ENCODE assay signal across 9 mouse cellular contexts in genomic region chr16:95844691-95845090, GRCm38 (mm10).
DNase-seq lines count a peak whose midpoint lies in the region; ATAC-seq and TF ChIP-seq lines count a peak whose summit lies in the region.
"Had no signal": no experiment of that assay in that cellular context is flagged by ENCODE, and none has a peak within 500 bp of the region (broad histone marks: within the 10 kb centered on the region; RNA-seq: fewer than 3 reads in every experiment).

No protein-coding gene starts in this region.

- H3K27ac ChIP-seq in forebrain, postnatal 0 days (ENCODE audit: low read depth, low read length): no peak overlapping the region
- H3K27ac ChIP-seq in forebrain, embryonic 14.5 days (ENCODE audit: low read depth, low read length): no peak overlapping the region
- H3K27ac ChIP-seq in embryonic facial prominence, embryonic 14.5 days (replicated peaks; ENCODE audit: low read depth, low read length): peak overlapping the region; percentile 35; the same call in 1 of the 2 replicates
- peak overlapping the region; percentile 14; the same call in 1 of the 2 replicates for H3K27ac ChIP-seq in neural tube, embryonic 15.5 days (replicated peaks)
- no peak overlapping the region for H3K27ac ChIP-seq in forebrain, embryonic 15.5 days (replicated peaks)

- H3K27me3 ChIP-seq in forebrain, postnatal 0 days (ENCODE audit: insufficient read depth, low read length): no peaks in the 10 kb centered on the region
- H3K27me3 ChIP-seq in forebrain, embryonic 14.5 days (replicated peaks; ENCODE audit: control insufficient read depth, insufficient read depth, low read length): no peaks in the 10 kb centered on the region
- H3K27me3 ChIP-seq in embryonic facial prominence, embryonic 14.5 days (replicated peaks; ENCODE audit: control insufficient read depth, insufficient read depth, low read length): no peaks in the 10 kb centered on the region
- H3K27me3 ChIP-seq in neural tube, embryonic 15.5 days (replicated peaks): no peaks in the 10 kb centered on the region
- H3K27me3 ChIP-seq in forebrain, embryonic 15.5 days: no peaks in the 10 kb centered on the region

- DNase-seq in forebrain, postnatal 0 days: peak; percentile 20
- no peak for DNase-seq in forebrain, embryonic 14.5 days (ENCODE audit: low spot score)
- peak; percentile 47 for DNase-seq in lung, postnatal 10 days
- no peak for DNase-seq in lung, postnatal 14 days
- DNase-seq in embryonic facial prominence, embryonic 14.5 days (ENCODE audit: low spot score): peak; percentile 91
- DNase-seq in testis, postnatal 14 days (ENCODE audit: low spot score): no peak
- DNase-seq: liver, postnatal 0 days had no signal

- no peaks in the 10 kb centered on the region for H3K36me3 ChIP-seq in forebrain, postnatal 0 days (ENCODE audit: insufficient read depth)
- H3K36me3 ChIP-seq in forebrain, embryonic 14.5 days (ENCODE audit: control insufficient read depth, insufficient read depth, low read length): no peaks in the 10 kb centered on the region
- no peaks in the 10 kb centered on the region for H3K36me3 ChIP-seq in embryonic facial prominence, embryonic 14.5 days (ENCODE audit: control insufficient read depth, insufficient read depth, low read length)
- H3K36me3 ChIP-seq in neural tube, embryonic 15.5 days: no peaks in the 10 kb centered on the region
- H3K36me3 ChIP-seq in forebrain, embryonic 15.5 days: no peaks in the 10 kb centered on the region

- TF ChIP-seq CTCF in forebrain, postnatal 0 days (IDR thresholded peaks at IDR 0.05; ENCODE audit: low read depth): no peak

- 57% methylated on average over 4 of the region's 4 CpGs for WGBS in forebrain, postnatal 0 days
- 73% methylated on average over 4 of the region's 4 CpGs for WGBS in forebrain, embryonic 14.5 days
- WGBS in embryonic facial prominence, embryonic 14.5 days: 22% methylated on average over 4 of the region's 4 CpGs
- 40% methylated on average over 4 of the region's 4 CpGs for WGBS in neural tube, embryonic 15.5 days
- 64% methylated on average over 4 of the region's 4 CpGs for WGBS in forebrain, embryonic 15.5 days

- H3K9me3 ChIP-seq in forebrain, postnatal 0 days (ENCODE audit: low read length): no peaks in the 10 kb centered on the region
- no peaks in the 10 kb centered on the region for H3K9me3 ChIP-seq in forebrain, embryonic 14.5 days (replicated peaks; ENCODE audit: control insufficient read depth, low read length)
- H3K9me3 ChIP-seq in embryonic facial prominence, embryonic 14.5 days (ENCODE audit: control insufficient read depth, low read length): no peaks in the 10 kb centered on the region
- H3K9me3 ChIP-seq in neural tube, embryonic 15.5 days (replicated peaks): no peaks in the 10 kb centered on the region
- H3K9me3 ChIP-seq in forebrain, embryonic 15.5 days: no peaks in the 10 kb centered on the region

- no peak overlapping the region for H3K4me3 ChIP-seq in forebrain, postnatal 0 days (ENCODE audit: low read depth, low read length)
- no peak overlapping the region for H3K4me3 ChIP-seq in forebrain, embryonic 14.5 days (ENCODE audit: low read depth, low read length)
- H3K4me3 ChIP-seq in embryonic facial prominence, embryonic 14.5 days (ENCODE audit: low read depth, low read length): no peak overlapping the region
- H3K4me3 ChIP-seq in neural tube, embryonic 15.5 days (replicated peaks): no peak overlapping the region
- H3K4me3 ChIP-seq in forebrain, embryonic 15.5 days: no peak overlapping the region

- 0 out of 2 replicates have a peak, but pooled peaks have one; percentile 50 for ATAC-seq in forebrain, postnatal 0 days
- no peak for ATAC-seq in forebrain, embryonic 14.5 days
- ATAC-seq in embryonic facial prominence, embryonic 14.5 days (ENCODE audit: low read depth): peak; percentile 36
- 0 out of 2 replicates have a peak, but pooled peaks have one; percentile 26 for ATAC-seq in neural tube, embryonic 15.5 days (ENCODE audit: low FRiP score)
- ATAC-seq in forebrain, embryonic 15.5 days (replicated peaks): no peak
- ATAC-seq: liver, postnatal 0 days had no signal

- H3K4me1 ChIP-seq in forebrain, postnatal 0 days (ENCODE audit: insufficient read depth): no peaks in the 10 kb centered on the region
- peaks cover 3% of the 10 kb centered on the region for H3K4me1 ChIP-seq in forebrain, embryonic 14.5 days (ENCODE audit: control insufficient read depth, insufficient read depth, low read length)
- H3K4me1 ChIP-seq in embryonic facial prominence, embryonic 14.5 days (ENCODE audit: control insufficient read depth, insufficient read depth, low read length): peaks cover 31% of the 10 kb centered on the region
- H3K4me1 ChIP-seq in neural tube, embryonic 15.5 days: peaks cover 30% of the 10 kb centered on the region
- H3K4me1 ChIP-seq in forebrain, embryonic 15.5 days: peaks cover 12% of the 10 kb centered on the region; the same call in 1 of the 2 replicates

- no peak overlapping the region for H3K4me2 ChIP-seq in forebrain, postnatal 0 days (ENCODE audit: low read depth)
- no peak overlapping the region for H3K4me2 ChIP-seq in forebrain, embryonic 14.5 days (ENCODE audit: low read length)
- H3K4me2 ChIP-seq in embryonic facial prominence, embryonic 14.5 days (ENCODE audit: low read depth, low read length): no peak overlapping the region
- H3K4me2 ChIP-seq in neural tube, embryonic 15.5 days: no peak overlapping the region
- H3K4me2 ChIP-seq in forebrain, embryonic 15.5 days (replicated peaks): no peak overlapping the region

- H3K9ac ChIP-seq in forebrain, postnatal 0 days: no peak overlapping the region
- H3K9ac ChIP-seq in forebrain, embryonic 14.5 days (ENCODE audit: low read length): no peak overlapping the region
- no peak overlapping the region for H3K9ac ChIP-seq in embryonic facial prominence, embryonic 14.5 days (ENCODE audit: low read depth, low read length)
- no peak overlapping the region for H3K9ac ChIP-seq in neural tube, embryonic 15.5 days (replicated peaks)
- no peak overlapping the region for H3K9ac ChIP-seq in forebrain, embryonic 15.5 days (replicated peaks)
- H3K9ac ChIP-seq: liver, postnatal 0 days had no signal

Comparison
In these comparisons a context has a peak if more than half of its experiments do, and no peak if none do; other contexts are left out.
1. ATAC-seq: peak in forebrain, postnatal 0 days (single experiment), embryonic facial prominence, embryonic 14.5 days (single experiment) and neural tube, embryonic 15.5 days (single experiment); none in forebrain, embryonic 14.5 days (single experiment) and forebrain, embryonic 15.5 days (single experiment).
2. DNase-seq: peak in forebrain, postnatal 0 days (single experiment), lung, postnatal 10 days (single experiment) and embryonic facial prominence, embryonic 14.5 days (single experiment); none in forebrain, embryonic 14.5 days (single experiment), lung, postnatal 14 days (single experiment) and testis, postnatal 14 days (single experiment).
3. H3K27ac ChIP-seq: peak in embryonic facial prominence, embryonic 14.5 days (single experiment) and neural tube, embryonic 15.5 days (single experiment); none in forebrain, postnatal 0 days (single experiment), forebrain, embryonic 14.5 days (single experiment) and forebrain, embryonic 15.5 days (single experiment).